Mouse (Mus musculus) telencephalon, adult 2 months (tissue): Measurements from ENCODE around the gene Daam2.

Source experiments
- DNase-seq: peaks from one replicate; pipeline ENCODE4 v3.0.0-alpha.2; 2011; ENCODE audit warnings: low read depth, low spot score

The Daam2 gene

GRCm38 (mm10) chr17:49563830-49564470 is at the start of gene Daam2:
Daam2 (minus strand) TSS chr17:49564343.
- peak; percentile 28 for DNase-seq

- DNase-seq: no peak
Measured at GRCm38 (mm10) chr17:49610296-49610695, 46.2 kb upstream of the Daam2 start.

- DNase-seq: no peak
Measured at GRCm38 (mm10) chr17:49607351-49608027, 43.3 kb upstream of the Daam2 start.

GRCm38 (mm10) chr17:49605397-49605796 is 41.3 kb upstream of the Daam2 start:
- no peak for DNase-seq

GRCm38 (mm10) chr17:49590051-49590450 is 25.9 kb upstream of the Daam2 start:
- peak; percentile 70 for DNase-seq

- no peak for DNase-seq
Measured at GRCm38 (mm10) chr17:49582471-49582870, 18.3 kb upstream of the Daam2 start.

- no peak for DNase-seq
Measured at GRCm38 (mm10) chr17:49577321-49577720, 13.2 kb upstream of the Daam2 start.

- DNase-seq: no peak
Measured at GRCm38 (mm10) chr17:49568717-49569116, 4.6 kb upstream of the Daam2 start.

GRCm38 (mm10) chr17:49564489-49564888 is 346 bp upstream of the Daam2 start:
- DNase-seq: no peak

- no peak for DNase-seq
Measured at GRCm38 (mm10) chr17:49563416-49563780, 745 bp downstream of the Daam2 start.

- DNase-seq: no peak
Measured at GRCm38 (mm10) chr17:49562701-49563415, 1.3 kb downstream of the Daam2 start.

GRCm38 (mm10) chr17:49561985-49562384 is 2.2 kb downstream of the Daam2 start:
- no peak for DNase-seq

- no peak for DNase-seq
Measured at GRCm38 (mm10) chr17:49559786-49560289, 4.3 kb downstream of the Daam2 start.

GRCm38 (mm10) chr17:49556169-49556568 is 8.0 kb downstream of the Daam2 start:
- DNase-seq: no peak

- DNase-seq: no peak
Measured at GRCm38 (mm10) chr17:49551991-49552390, 12.2 kb downstream of the Daam2 start.

GRCm38 (mm10) chr17:49551465-49551864 is 12.7 kb downstream of the Daam2 start:
- DNase-seq: no peak

- no peak for DNase-seq
Measured at GRCm38 (mm10) chr17:49545997-49546396, 18.1 kb downstream of the Daam2 start.

GRCm38 (mm10) chr17:49545424-49545823 is 18.7 kb downstream of the Daam2 start:
- no peak for DNase-seq

GRCm38 (mm10) chr17:49544561-49544960 is 19.6 kb downstream of the Daam2 start:
- DNase-seq: no peak

GRCm38 (mm10) chr17:49540706-49541105 is 23.4 kb downstream of the Daam2 start:
- no peak for DNase-seq

- no peak for DNase-seq
Measured at GRCm38 (mm10) chr17:49539204-49539603, 24.9 kb downstream of the Daam2 start.

- no peak for DNase-seq
Measured at GRCm38 (mm10) chr17:49535580-49535979, 28.6 kb downstream of the Daam2 start.
